Mouse (Mus musculus): ENCODE data around the gene Gfra4. TPM values are rescaled to one million over a fixed set of nuclear protein-coding genes. Genes with fewer than 3 reads are reported as not detected.

Gene Gfra4
- total and polyA plus RNA-seq, 3 experiments: 7.2 to 21.3 (median 8.4) TPM

DNA sequence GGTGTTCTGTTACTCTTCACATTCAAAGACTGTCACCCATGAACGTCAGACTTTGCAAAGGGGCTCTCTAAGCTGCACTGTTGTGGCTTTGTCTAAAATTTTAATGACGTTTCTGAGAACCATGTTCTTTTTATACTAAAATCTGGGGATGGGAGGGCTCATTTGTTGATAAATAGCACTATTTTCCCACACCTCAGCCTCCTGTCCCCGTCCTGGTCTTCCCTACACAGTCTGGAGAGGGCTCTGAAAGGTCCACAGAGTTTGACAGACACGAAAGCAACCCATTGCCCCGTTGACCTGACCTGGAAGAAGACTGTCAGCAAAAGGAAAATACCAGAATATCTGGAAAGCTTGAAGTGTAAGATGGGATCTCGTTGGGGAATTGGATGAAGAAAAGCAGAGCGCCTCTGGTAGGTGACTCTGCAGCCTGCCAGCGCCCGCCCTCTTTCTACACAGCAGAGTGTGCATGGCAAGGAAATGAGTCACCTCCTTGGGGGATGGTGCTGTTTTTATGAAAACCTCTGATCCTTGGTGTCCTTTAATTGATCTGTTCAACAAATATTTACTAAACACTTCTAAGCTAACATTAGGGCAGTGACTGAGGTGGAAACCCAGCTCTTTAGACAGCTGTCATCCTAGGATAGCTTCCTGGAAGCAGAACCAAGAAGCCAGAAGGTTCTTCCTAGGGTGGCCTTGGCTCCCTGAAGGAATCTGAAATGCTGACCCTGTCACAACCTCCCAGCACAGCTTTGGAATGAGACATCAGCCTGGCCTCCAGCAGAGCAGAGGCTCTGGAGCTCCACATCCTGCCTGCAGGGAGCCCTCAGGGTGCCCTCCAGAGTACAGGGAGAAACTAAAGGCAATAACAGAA is 13.6 kb downstream of the Gfra4 start:
- DNase-seq: peak in 1 of 2 experiments; percentile 42
- 40% methylated on average over 9 of the region's 9 CpGs for WGBS
- Histone ChIP-seq H3K4me3 (no peak overlapping the region), H3K27me3 (ENCODE audit: control insufficient read depth, insufficient read depth, low read length) (no peaks in the 10 kb centered on the region), H3K36me3 (ENCODE audit: control insufficient read depth, insufficient read depth, low read length) (no peaks in the 10 kb centered on the region; the same call in 1 of the 2 replicates), H3K27ac (no peak overlapping the region), H3K4me1 (ENCODE audit: control insufficient read depth, insufficient read depth, low read length) (peaks cover 3% of the 10 kb centered on the region), H3K9ac (ENCODE audit: low read depth, low read length) (no peak overlapping the region), H3K79me2 (replicated peaks; ENCODE audit: control insufficient read depth, insufficient read depth, low read length) (no peaks in the 10 kb centered on the region)
- no peak for TF ChIP-seq CTCF (IDR thresholded peaks at IDR 0.05)
- 0 out of 2 replicates have a peak, but pooled peaks have one; percentile 6 for TF ChIP-seq EP300 (IDR thresholded peaks at IDR 0.05; ENCODE audit: insufficient read depth, low read depth, low read length)
- TF ChIP-seq POLR2A (IDR thresholded peaks at IDR 0.05; ENCODE audit: insufficient read depth, low read depth, low read length): no peak
- intact Hi-C loops (cut with DNase I): no loop called here

DNA sequence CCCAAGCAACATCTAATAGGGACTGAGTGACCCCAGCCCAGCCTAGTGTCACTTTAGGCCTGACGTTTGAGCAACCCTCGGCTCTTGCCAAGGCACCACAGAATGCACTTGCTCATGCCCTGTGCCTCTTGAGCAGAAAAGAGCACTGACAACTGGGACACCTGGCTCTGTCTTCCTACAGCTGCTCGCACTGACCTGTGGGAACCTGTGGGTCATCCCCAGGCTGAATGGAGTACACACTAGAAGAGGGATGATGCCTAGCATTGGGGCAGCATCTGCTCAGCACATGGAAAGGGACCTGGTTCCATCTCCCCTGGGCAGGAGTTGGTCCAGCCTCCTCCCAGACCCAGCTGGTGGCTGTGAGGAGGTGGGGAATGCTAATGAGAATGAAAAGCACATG is 15.9 kb downstream of the Gfra4 start:
- TF ChIP-seq EP300 (IDR thresholded peaks at IDR 0.05; ENCODE audit: insufficient read depth, low read depth, low read length) (no peak), CTCF (IDR thresholded peaks at IDR 0.05) (no peak), POLR2A (IDR thresholded peaks at IDR 0.05; ENCODE audit: insufficient read depth, low read depth, low read length) (no peak)
- H3K36me3 ChIP-seq (ENCODE audit: control insufficient read depth, insufficient read depth, low read length): no peaks in the 10 kb centered on the region; the same call in 1 of the 2 replicates
- H3K27ac ChIP-seq: no peak overlapping the region
- 88% methylated on average over 3 of the region's 3 CpGs for WGBS
- no peak overlapping the region for H3K9ac ChIP-seq (ENCODE audit: low read depth, low read length)
- DNase-seq: no peak
- peaks cover 3% of the 10 kb centered on the region for H3K4me1 ChIP-seq (ENCODE audit: control insufficient read depth, insufficient read depth, low read length)
- no peak overlapping the region for H3K4me3 ChIP-seq
- H3K27me3 ChIP-seq (ENCODE audit: control insufficient read depth, insufficient read depth, low read length): no peaks in the 10 kb centered on the region
- no peaks in the 10 kb centered on the region for H3K79me2 ChIP-seq (replicated peaks; ENCODE audit: control insufficient read depth, insufficient read depth, low read length)
- intact Hi-C loops (cut with DNase I): no loop called here

DNA sequence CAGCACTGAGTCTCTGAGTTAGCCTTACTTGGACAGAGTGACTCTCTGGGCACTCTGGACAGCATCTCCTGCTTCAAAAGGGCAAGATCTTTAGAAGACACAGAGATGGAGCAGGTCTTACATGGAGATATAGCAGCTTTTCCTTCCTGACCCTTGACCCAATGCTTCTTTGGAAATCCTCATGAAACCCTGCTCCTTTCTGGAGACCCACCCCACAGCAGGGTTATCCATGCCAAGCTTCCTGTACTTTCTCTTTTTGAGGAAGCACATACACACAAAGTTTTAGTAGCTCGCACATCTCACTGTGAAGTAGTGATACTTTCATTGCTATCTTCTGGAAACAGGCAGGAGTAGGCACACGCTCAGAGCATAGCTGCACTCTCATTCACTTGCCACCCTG is 17.7 kb downstream of the Gfra4 start:
- no peak for TF ChIP-seq EP300 (IDR thresholded peaks at IDR 0.05; ENCODE audit: insufficient read depth, low read depth, low read length)
- H3K27ac ChIP-seq: no peak overlapping the region
- peaks cover 3% of the 10 kb centered on the region for H3K4me1 ChIP-seq (ENCODE audit: control insufficient read depth, insufficient read depth, low read length)
- intact Hi-C loops (cut with DNase I): no loop called here
- no peak overlapping the region for H3K4me3 ChIP-seq
- no peaks in the 10 kb centered on the region for H3K79me2 ChIP-seq (replicated peaks; ENCODE audit: control insufficient read depth, insufficient read depth, low read length)
- no peaks in the 10 kb centered on the region; the same call in 1 of the 2 replicates for H3K36me3 ChIP-seq (ENCODE audit: control insufficient read depth, insufficient read depth, low read length)
- H3K27me3 ChIP-seq (ENCODE audit: control insufficient read depth, insufficient read depth, low read length): no peaks in the 10 kb centered on the region
- no peak for DNase-seq
- WGBS: 61% methylated on average over 2 of the region's 2 CpGs
- H3K9ac ChIP-seq (ENCODE audit: low read depth, low read length): no peak overlapping the region

DNA sequence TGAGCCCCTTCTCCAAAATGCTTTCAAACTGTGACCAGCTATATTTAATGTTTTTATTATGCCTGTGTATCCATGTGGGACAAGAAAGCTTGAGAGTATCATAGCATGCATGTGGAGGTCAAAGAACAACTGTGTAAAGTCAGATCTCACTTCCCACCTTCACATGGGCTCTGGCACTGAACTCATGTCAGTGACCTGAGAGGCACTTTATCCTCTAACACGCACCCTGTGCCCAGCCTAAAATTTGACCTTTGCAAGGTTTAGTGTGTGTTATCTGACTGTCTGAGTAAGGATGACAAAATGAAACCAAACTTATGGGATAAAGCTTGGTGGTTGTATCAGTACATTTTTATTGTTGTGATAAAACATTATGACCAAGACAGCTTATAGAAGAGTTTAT is 32.3 kb downstream of the Gfra4 start:
- WGBS: 54% methylated on average over 1 of the region's 1 CpGs
- no peak overlapping the region for H3K27ac ChIP-seq
- intact Hi-C loops (cut with DNase I): no loop called here
- H3K4me1 ChIP-seq (ENCODE audit: control insufficient read depth, insufficient read depth, low read length): no peaks in the 10 kb centered on the region; the same call in 1 of the 2 replicates
- no peak for DNase-seq
- no peaks in the 10 kb centered on the region; the same call in 1 of the 2 replicates for H3K36me3 ChIP-seq (ENCODE audit: control insufficient read depth, insufficient read depth, low read length)
- no peak overlapping the region for H3K9ac ChIP-seq (ENCODE audit: low read depth, low read length)
- no peaks in the 10 kb centered on the region for H3K27me3 ChIP-seq (ENCODE audit: control insufficient read depth, insufficient read depth, low read length)
- no peak overlapping the region for H3K4me3 ChIP-seq
- TF ChIP-seq POLR2A (IDR thresholded peaks at IDR 0.05; ENCODE audit: insufficient read depth, low read depth, low read length) (no peak), CTCF (IDR thresholded peaks at IDR 0.05) (no peak), EP300 (IDR thresholded peaks at IDR 0.05; ENCODE audit: insufficient read depth, low read depth, low read length) (no peak)
- no peaks in the 10 kb centered on the region for H3K79me2 ChIP-seq (replicated peaks; ENCODE audit: control insufficient read depth, insufficient read depth, low read length)

DNA sequence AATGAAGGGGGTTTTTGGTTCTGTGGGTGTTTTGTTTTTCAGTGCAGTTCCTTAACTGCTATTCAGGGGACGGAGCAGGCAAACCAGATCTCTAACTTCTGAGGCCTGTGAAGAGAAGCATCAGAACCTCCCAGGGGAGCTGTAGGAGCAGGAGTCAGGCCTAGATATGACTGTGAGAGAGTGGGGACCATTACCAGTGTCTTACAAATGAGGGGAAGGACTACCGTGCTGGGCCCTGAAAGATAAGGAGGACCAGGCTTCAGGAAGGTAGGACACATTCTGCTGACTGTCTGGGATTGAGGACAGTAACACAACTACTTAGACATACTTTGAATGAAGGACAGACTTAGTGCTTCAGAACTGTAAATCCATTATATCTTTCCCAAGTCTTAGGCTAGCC is 33.8 kb downstream of the Gfra4 start:
- Histone ChIP-seq H3K36me3 (ENCODE audit: control insufficient read depth, insufficient read depth, low read length) (no peaks in the 10 kb centered on the region; the same call in 1 of the 2 replicates), H3K4me3 (no peak overlapping the region), H3K9ac (ENCODE audit: low read depth, low read length) (no peak overlapping the region), H3K27me3 (ENCODE audit: control insufficient read depth, insufficient read depth, low read length) (no peaks in the 10 kb centered on the region), H3K4me1 (ENCODE audit: control insufficient read depth, insufficient read depth, low read length) (no peaks in the 10 kb centered on the region; the same call in 1 of the 2 replicates), H3K79me2 (replicated peaks; ENCODE audit: control insufficient read depth, insufficient read depth, low read length) (no peaks in the 10 kb centered on the region), H3K27ac (no peak overlapping the region)
- DNase-seq: no peak
- TF ChIP-seq POLR2A (IDR thresholded peaks at IDR 0.05; ENCODE audit: insufficient read depth, low read depth, low read length) (no peak), EP300 (IDR thresholded peaks at IDR 0.05; ENCODE audit: insufficient read depth, low read depth, low read length) (no peak), CTCF (IDR thresholded peaks at IDR 0.05) (no peak)
- 69% methylated on average over 2 of the region's 2 CpGs for WGBS
- intact Hi-C loops (cut with DNase I): no loop called here

DNA sequence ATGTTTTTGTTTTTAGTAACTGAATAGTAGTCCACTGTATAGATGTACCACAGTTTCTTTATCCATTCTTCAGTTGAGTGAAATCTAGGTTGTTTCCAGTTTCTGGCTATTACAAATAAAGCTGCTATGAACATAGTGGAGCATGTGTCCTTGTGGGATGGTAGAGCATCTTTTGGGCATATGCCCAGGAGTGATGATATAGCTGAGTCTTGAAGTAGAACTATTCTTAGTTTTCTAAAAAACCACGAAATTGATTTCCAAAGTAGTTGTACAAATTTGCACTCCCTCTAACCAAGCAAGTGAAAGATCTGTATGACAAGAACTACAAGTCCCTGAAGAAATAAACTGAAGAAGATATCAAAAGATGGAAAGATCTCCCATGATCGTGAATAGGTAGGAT is 50.1 kb downstream of the Gfra4 start:
- H3K79me2 ChIP-seq (replicated peaks; ENCODE audit: control insufficient read depth, insufficient read depth, low read length): no peaks in the 10 kb centered on the region
- no peaks in the 10 kb centered on the region for H3K27me3 ChIP-seq (ENCODE audit: control insufficient read depth, insufficient read depth, low read length)
- DNase-seq: no peak
- 92% methylated on average over 2 of the region's 2 CpGs for WGBS
- intact Hi-C loops (cut with DNase I): no loop called here
- no peak overlapping the region for H3K4me3 ChIP-seq
- H3K27ac ChIP-seq: no peak overlapping the region
- TF ChIP-seq EP300 (IDR thresholded peaks at IDR 0.05; ENCODE audit: insufficient read depth, low read depth, low read length) (no peak), CTCF (IDR thresholded peaks at IDR 0.05) (no peak), POLR2A (IDR thresholded peaks at IDR 0.05; ENCODE audit: insufficient read depth, low read depth, low read length) (no peak)
- H3K4me1 ChIP-seq (ENCODE audit: control insufficient read depth, insufficient read depth, low read length): no peaks in the 10 kb centered on the region
- H3K36me3 ChIP-seq (ENCODE audit: control insufficient read depth, insufficient read depth, low read length): no peaks in the 10 kb centered on the region
- H3K9ac ChIP-seq (ENCODE audit: low read depth, low read length): no peak overlapping the region

Small RNA genes within 50 kb of the gene (microRNA-seq; reads per million reads assigned to microRNA genes)
- 0 reads per million in 2 experiments for gene Mir6973b

Other genes starting within 250 kb of the Gfra4 start
- 10 to 100 TPM; 50.7 to 52.3 TPM for gene 4930402H24Rik, start 136.7 kb downstream of the Gfra4 start, total RNA-seq (2021)
- 34.2 and 62.3 TPM in 2 replicates for gene 4930402H24Rik, start 136.7 kb downstream of the Gfra4 start, polyA plus RNA-seq (2012; rRNA removed)
- gene Atrn, start 136.6 kb downstream of the Gfra4 start, total RNA-seq (2021): 10 to 100 TPM; 23.8 to 24.0 TPM
- 8.2 and 16.4 TPM in 2 replicates for gene Atrn, start 136.6 kb downstream of the Gfra4 start, polyA plus RNA-seq (2012; rRNA removed)
- gene Adam33, start 20.7 kb upstream of the Gfra4 start, total RNA-seq (2021): 1 to 10 TPM in 1 of 2 experiments, under 1 TPM in 1; 0.73 to 1.6 TPM
- 7.1 and 10.0 TPM in 2 replicates for gene Adam33, start 20.7 kb upstream of the Gfra4 start, polyA plus RNA-seq (2012; rRNA removed)
- 1 to 10 TPM; 2.1 to 2.5 TPM for gene Siglec1, start 43.7 kb upstream of the Gfra4 start, total RNA-seq (2021)
- gene Siglec1, start 43.7 kb upstream of the Gfra4 start, polyA plus RNA-seq (2012; rRNA removed): 3.1 and 3.3 TPM in 2 replicates
- gene Hspa12b, start 84.2 kb upstream of the Gfra4 start, total RNA-seq (2021): 10 to 100 TPM; 29.7 to 31.4 TPM
- 21.9 and 27.8 TPM in 2 replicates for gene Hspa12b, start 84.2 kb upstream of the Gfra4 start, polyA plus RNA-seq (2012; rRNA removed)
- not detected for gene Gm11037, start 90.4 kb upstream of the Gfra4 start, total RNA-seq (2021)
- not detected in 2 replicates for gene Gm11037, start 90.4 kb upstream of the Gfra4 start, polyA plus RNA-seq (2012; rRNA removed)
- gene 1700037H04Rik, start 117.0 kb upstream of the Gfra4 start, total RNA-seq (2021): 10 to 100 TPM in 1 of 2 experiments, 1 to 10 TPM in 1; 9.8 to 11.3 TPM
- gene 1700037H04Rik, start 117.0 kb upstream of the Gfra4 start, polyA plus RNA-seq (2012; rRNA removed): 33.6 and 48.9 TPM in 2 replicates
- 10 to 100 TPM; 71.9 to 92.6 TPM for gene Cenpb, start 137.0 kb upstream of the Gfra4 start, total RNA-seq (2021)
- gene Cenpb, start 137.0 kb upstream of the Gfra4 start, polyA plus RNA-seq (2012; rRNA removed): 57.1 and 58.5 TPM in 2 replicates
- 10 to 100 TPM in 1 of 2 experiments, 1 to 10 TPM in 1; 4.3 to 10.3 TPM for gene Cdc25b, start 143.9 kb upstream of the Gfra4 start, total RNA-seq (2021)
- gene Cdc25b, start 143.9 kb upstream of the Gfra4 start, polyA plus RNA-seq (2012; rRNA removed): 9.8 and 12.5 TPM in 2 replicates
- 1 to 10 TPM; 4.4 to 5.2 TPM for gene Spef1, start 144.2 kb upstream of the Gfra4 start, total RNA-seq (2021)
- 3.3 and 4.0 TPM in 2 replicates for gene Spef1, start 144.2 kb upstream of the Gfra4 start, polyA plus RNA-seq (2012; rRNA removed)
- gene Ap5s1, start 164.0 kb upstream of the Gfra4 start, total RNA-seq (2021): 10 to 100 TPM; 33.1 to 41.7 TPM
- 71.4 and 121 TPM in 2 replicates for gene Ap5s1, start 164.0 kb upstream of the Gfra4 start, polyA plus RNA-seq (2012; rRNA removed)
- 10 to 100 TPM; 65.2 to 79.6 TPM for gene Mavs, start 191.0 kb upstream of the Gfra4 start, total RNA-seq (2021)
- gene Mavs, start 191.0 kb upstream of the Gfra4 start, polyA plus RNA-seq (2012; rRNA removed): 89.0 and 127 TPM in 2 replicates
- 10 to 100 TPM; 20.7 to 25.4 TPM for gene Pank2, start 219.4 kb upstream of the Gfra4 start, total RNA-seq (2021)
- gene Pank2, start 219.4 kb upstream of the Gfra4 start, polyA plus RNA-seq (2012; rRNA removed): 8.5 and 19.3 TPM in 2 replicates

All from heart, adult 2 months (tissue).